Mouse (Mus musculus) erythroblast, adult 5-6 weeks (primary cell): ENCODE results near the gene Gab2. TPM values are rescaled to one million over a fixed set of nuclear protein-coding genes. Genes with fewer than 3 reads are reported as not detected.

Experiments
- ATAC-seq: replicated peaks from 2 replicates; pipeline ENCODE4 v1.8.0; 2016; ENCODE audit warnings: moderate number of reproducible peaks, mild to moderate bottlenecking, moderate TSS enrichment, inconsistent platforms; ENCODE audit not compliant: poor library complexity, low FRiP score, severe bottlenecking
- total RNA-seq, 2 experiments: library from RNA; stranded (forward) in 1 of 2; stranded (reverse) in 1 of 2; fragments of 150-400 nt in 1 of 2; fragments of 200-764, 138-1000 nt in 1 of 2; gene quantifications; 2 replicates each; pipeline versions ENCODE4 v1.2.3 to v1.2.4; 2015 to 2017; ENCODE audit warnings: low replicate concordance in 2 of 2

Gene Gab2
- total RNA-seq, 2 experiments from 2014 or later, result 3.3 to 4.9 TPM

GRCm38 (mm10) chr7:97334406-97334805 lies 253.0 kb downstream of the Gab2 start:
- no peak for ATAC-seq

- no peak for ATAC-seq
Observed at GRCm38 (mm10) chr7:97336678-97337077, 255.3 kb downstream of the Gab2 start.

- no peak for ATAC-seq
Observed at GRCm38 (mm10) chr7:97338593-97338992, 257.2 kb downstream of the Gab2 start.

- ATAC-seq, result no peak
Observed at GRCm38 (mm10) chr7:97339623-97340022, 258.2 kb downstream of the Gab2 start.

GRCm38 (mm10) chr7:97340907-97341849 lies 259.8 kb downstream of the Gab2 start:
- ATAC-seq, result no peak

- no peak for ATAC-seq
Observed at GRCm38 (mm10) chr7:97342961-97343360, 261.6 kb downstream of the Gab2 start.

GRCm38 (mm10) chr7:97344655-97345054 lies 263.3 kb downstream of the Gab2 start:
- ATAC-seq, result no peak

- ATAC-seq, result no peak
Observed at GRCm38 (mm10) chr7:97345229-97345871, 264.0 kb downstream of the Gab2 start.

GRCm38 (mm10) chr7:97346111-97346821 lies 264.9 kb downstream of the Gab2 start:
- ATAC-seq, result no peak

GRCm38 (mm10) chr7:97346822-97347166 lies 265.4 kb downstream of the Gab2 start:
- ATAC-seq, result no peak

GRCm38 (mm10) chr7:97347464-97347863 lies 266.1 kb downstream of the Gab2 start:
- no peak for ATAC-seq

GRCm38 (mm10) chr7:97348318-97348717 lies 266.9 kb downstream of the Gab2 start:
- ATAC-seq, result no peak

- no peak for ATAC-seq
Observed at GRCm38 (mm10) chr7:97348836-97349235, 267.4 kb downstream of the Gab2 start.

GRCm38 (mm10) chr7:97349438-97349837 lies 268.1 kb downstream of the Gab2 start:
- ATAC-seq, result no peak

GRCm38 (mm10) chr7:97350891-97351290 lies 269.5 kb downstream of the Gab2 start:
- no peak for ATAC-seq

- no peak for ATAC-seq
Observed at GRCm38 (mm10) chr7:97351792-97352513, 270.6 kb downstream of the Gab2 start.

- no peak for ATAC-seq
Observed at GRCm38 (mm10) chr7:97353356-97353755, 272.0 kb downstream of the Gab2 start.

- ATAC-seq, result no peak
Observed at GRCm38 (mm10) chr7:97355068-97355841, 273.9 kb downstream of the Gab2 start.

GRCm38 (mm10) chr7:97356253-97356652 lies 274.9 kb downstream of the Gab2 start:
- ATAC-seq, result no peak
